Mouse (Mus musculus): Measurements from ENCODE around the gene Gcnt1.

Gene Gcnt1

GRCm38 (mm10) chr19:17364741-17365140 is 7.9 kb downstream of the Gcnt1 start:
- DNase-seq: peak; percentile 39 to 64

GRCm38 (mm10) chr19:17361181-17361580 is 11.5 kb downstream of the Gcnt1 start:
- no peak for DNase-seq

GRCm38 (mm10) chr19:17359315-17359890 is 13.2 kb downstream of the Gcnt1 start:
- DNase-seq: no peak

GRCm38 (mm10) chr19:17357391-17357790 is 15.3 kb downstream of the Gcnt1 start:
- no peak for DNase-seq

GRCm38 (mm10) chr19:17356932-17357331 is 15.7 kb downstream of the Gcnt1 start:
- DNase-seq: no peak

GRCm38 (mm10) chr19:17355950-17356867 is 16.4 kb downstream of the Gcnt1 start:
- DNase-seq: peak; percentile 76 to 84

GRCm38 (mm10) chr19:17355361-17355760 is 17.3 kb downstream of the Gcnt1 start:
- DNase-seq: peak; percentile 11 to 24

- peak; percentile 20 to 43 for DNase-seq
Measured at GRCm38 (mm10) chr19:17354797-17355196, 17.8 kb downstream of the Gcnt1 start.

- DNase-seq: no peak
Measured at GRCm38 (mm10) chr19:17354362-17354761, 18.3 kb downstream of the Gcnt1 start.

- no peak for DNase-seq
Measured at GRCm38 (mm10) chr19:17353727-17354126, 18.9 kb downstream of the Gcnt1 start.

- DNase-seq: no peak
Measured at GRCm38 (mm10) chr19:17347852-17348251, 24.8 kb downstream of the Gcnt1 start.

GRCm38 (mm10) chr19:17346716-17347474 is 25.7 kb downstream of the Gcnt1 start:
- no peak for DNase-seq

- DNase-seq: no peak
Measured at GRCm38 (mm10) chr19:17344881-17345280, 27.8 kb downstream of the Gcnt1 start.

- DNase-seq: no peak
Measured at GRCm38 (mm10) chr19:17339563-17339962, 33.1 kb downstream of the Gcnt1 start.

GRCm38 (mm10) chr19:17337057-17337679 is 35.5 kb downstream of the Gcnt1 start:
- DNase-seq: no peak

GRCm38 (mm10) chr19:17336646-17337045 is 36.0 kb downstream of the Gcnt1 start:
- no peak for DNase-seq

- no peak for DNase-seq
Measured at GRCm38 (mm10) chr19:17334644-17335333, 37.9 kb downstream of the Gcnt1 start.

- peak; percentile 18 to 44 for DNase-seq
Measured at GRCm38 (mm10) chr19:17333043-17333442, 39.6 kb downstream of the Gcnt1 start.

GRCm38 (mm10) chr19:17328916-17329315 is 43.7 kb downstream of the Gcnt1 start:
- no peak for DNase-seq

- DNase-seq: no peak
Measured at GRCm38 (mm10) chr19:17327881-17328404, 44.7 kb downstream of the Gcnt1 start.

- DNase-seq: no peak
Measured at GRCm38 (mm10) chr19:17323689-17324241, 48.9 kb downstream of the Gcnt1 start.

Data from cerebellum, postnatal 36 days (tissue).